Mouse (Mus musculus): Measurements from ENCODE around the gene Fras1.

Fras1 gene

GRCm38 (mm10) chr5:96373567-96373985 is at the start of gene Fras1:
Fras1 (plus strand) TSS chr5:96373955.
- DNase-seq (ENCODE audit: extremely low spot score, low read depth, low spot score) = no peak

GRCm38 (mm10) chr5:96331048-96331737 is 42.6 kb upstream of the Fras1 start:
- no peak for DNase-seq (ENCODE audit: extremely low spot score, low read depth, low spot score)

GRCm38 (mm10) chr5:96331738-96332070 is 42.1 kb upstream of the Fras1 start:
- DNase-seq (ENCODE audit: extremely low spot score, low read depth, low spot score) = no peak

GRCm38 (mm10) chr5:96333963-96334362 is 39.8 kb upstream of the Fras1 start:
- peak; percentile 46 for DNase-seq (ENCODE audit: extremely low spot score, low read depth, low spot score)

- no peak for DNase-seq (ENCODE audit: extremely low spot score, low read depth, low spot score)
These were observed 33.2 kb upstream of the Fras1 start for GRCm38 (mm10) chr5:96340564-96340963.

GRCm38 (mm10) chr5:96344983-96345382 is 28.8 kb upstream of the Fras1 start:
- no peak for DNase-seq (ENCODE audit: extremely low spot score, low read depth, low spot score)

DNA sequence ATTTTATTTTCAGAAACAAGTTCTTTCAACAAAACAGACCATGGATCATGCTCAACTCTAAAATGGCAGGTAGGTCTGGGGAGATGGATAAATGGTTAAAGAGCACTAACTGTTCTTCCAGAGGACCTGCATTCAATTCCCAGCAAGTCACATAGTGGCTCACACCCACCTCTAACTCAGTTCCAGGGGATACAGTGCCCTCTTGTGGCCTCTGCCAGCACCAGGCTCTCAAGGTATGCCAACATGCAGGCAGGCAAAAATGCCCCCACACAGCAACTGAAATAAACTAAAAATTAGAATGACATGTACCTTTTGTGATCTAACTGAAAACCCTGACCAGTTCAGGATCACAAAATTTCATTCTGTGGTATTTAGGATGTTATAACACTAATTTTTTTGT is 21.8 kb upstream of the Fras1 start:
- no peak for DNase-seq (ENCODE audit: extremely low spot score, low read depth, low spot score)

DNA sequence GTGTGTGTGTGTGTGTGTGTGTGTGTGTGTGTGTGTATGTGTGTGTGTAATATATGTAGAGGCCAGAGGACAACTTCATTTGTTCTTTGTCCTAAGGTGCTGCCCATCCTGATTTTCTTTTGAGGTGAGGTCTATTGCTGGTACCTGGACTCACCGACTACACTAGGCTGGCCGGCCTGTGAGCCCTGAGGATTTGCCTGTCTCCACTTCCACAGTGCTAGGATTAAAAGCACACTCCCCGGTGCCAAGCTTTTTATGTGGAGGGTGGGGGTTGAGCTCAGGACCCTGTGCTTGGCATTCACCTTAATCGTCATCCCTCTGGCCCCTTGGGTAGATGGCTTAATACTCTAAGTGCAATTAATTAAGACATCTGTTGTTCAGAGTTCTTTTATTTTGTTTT is 9.8 kb upstream of the Fras1 start:
- no peak for DNase-seq (ENCODE audit: extremely low spot score, low read depth, low spot score)

GRCm38 (mm10) chr5:96365590-96365989 is 8.2 kb upstream of the Fras1 start:
- DNase-seq (ENCODE audit: extremely low spot score, low read depth, low spot score) = no peak

GRCm38 (mm10) chr5:96367260-96367659 is 6.5 kb upstream of the Fras1 start:
- DNase-seq (ENCODE audit: extremely low spot score, low read depth, low spot score) = no peak

DNA sequence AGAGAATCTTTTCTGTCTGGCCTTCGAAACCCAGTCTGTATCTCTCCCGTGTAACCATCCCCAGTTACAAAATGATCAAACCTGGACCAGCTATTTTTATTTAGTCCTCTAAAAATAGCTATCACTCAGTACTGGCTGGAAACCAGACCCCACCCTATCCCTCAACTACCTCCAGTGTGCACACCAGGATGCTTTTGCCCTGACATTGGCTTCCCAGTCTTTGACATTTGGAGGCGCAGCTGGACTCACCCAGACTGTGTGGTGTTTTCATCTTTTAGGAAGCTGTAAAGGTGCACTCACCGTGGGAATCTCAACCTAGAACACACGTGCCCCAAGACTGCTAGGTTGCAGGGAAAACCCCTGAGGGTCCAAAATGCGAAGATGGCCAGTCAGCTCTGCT is 649 bp upstream of the Fras1 start:
- no peak for DNase-seq (ENCODE audit: extremely low spot score, low read depth, low spot score)

DNA sequence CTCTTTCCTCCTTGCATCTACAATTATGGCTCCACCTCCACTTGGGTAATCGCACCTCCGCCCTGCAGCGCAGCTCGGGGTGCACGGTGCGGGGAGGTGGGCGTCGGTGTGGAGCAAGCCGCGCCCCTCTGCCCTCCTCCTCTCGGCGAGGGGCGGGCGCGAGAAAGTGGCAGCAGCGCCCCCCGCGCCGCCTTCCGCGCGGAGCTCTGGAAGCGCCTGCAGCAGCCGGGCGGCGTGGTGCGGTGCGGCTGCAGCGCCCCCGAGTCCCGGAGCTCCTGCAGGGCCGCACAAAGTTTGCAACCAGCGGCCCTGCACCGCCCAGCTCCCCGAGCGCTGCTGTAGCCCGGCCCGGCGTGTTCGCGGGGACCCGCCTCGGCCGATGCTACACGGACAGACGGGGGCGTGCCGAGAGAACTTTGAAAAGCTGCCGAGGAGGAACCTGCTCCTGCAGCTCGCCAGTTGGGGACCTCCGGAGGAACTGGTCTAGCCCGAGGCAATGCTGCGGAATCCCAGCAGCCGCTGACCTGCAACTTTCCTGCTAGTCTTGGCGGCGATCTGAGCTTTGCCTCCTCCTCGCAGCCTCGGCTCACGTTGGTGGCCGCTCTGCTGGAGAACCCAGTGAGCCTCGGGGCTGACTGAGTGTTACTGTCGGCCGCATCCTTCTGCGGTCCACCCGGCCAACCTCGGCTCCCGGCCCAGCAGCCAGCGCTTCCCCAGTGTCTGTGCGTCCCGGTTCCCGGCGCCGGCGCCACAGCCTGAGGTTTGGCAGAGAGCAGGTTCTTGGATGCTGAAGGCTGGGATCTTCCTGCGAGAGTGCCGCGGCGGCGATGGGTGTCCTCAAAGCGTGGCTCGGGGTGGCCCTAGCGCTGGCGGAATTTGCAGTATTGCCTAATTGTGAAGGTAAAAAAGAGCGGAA is 489 bp downstream of the Fras1 start:
- no peak for DNase-seq (ENCODE audit: extremely low spot score, low read depth, low spot score)

DNA sequence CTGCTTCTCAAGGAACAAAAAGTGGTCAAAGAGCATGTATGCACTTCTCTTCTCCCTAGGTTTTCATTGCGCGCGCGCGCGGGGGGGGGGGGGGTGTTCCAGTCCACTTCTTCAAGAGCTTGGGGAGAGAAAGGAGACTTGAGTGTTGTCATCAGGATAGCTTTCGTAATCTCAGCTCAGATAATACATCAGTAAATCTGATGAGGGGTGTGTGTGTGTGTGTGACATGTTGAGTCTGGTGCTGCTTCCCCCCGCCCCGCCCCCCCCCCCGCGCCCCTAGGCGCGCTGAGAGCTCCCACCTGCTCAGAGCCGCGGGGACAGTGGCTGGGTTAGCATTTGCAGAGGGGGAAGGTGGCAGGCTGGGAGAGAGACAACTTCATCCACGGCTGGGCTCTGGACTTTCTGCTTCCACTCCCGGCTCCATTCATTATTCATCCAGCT is 1.7 kb downstream of the Fras1 start:
- DNase-seq (ENCODE audit: extremely low spot score, low read depth, low spot score) = no peak

- no peak for DNase-seq (ENCODE audit: extremely low spot score, low read depth, low spot score)
These were observed 2.5 kb downstream of the Fras1 start for GRCm38 (mm10) chr5:96376216-96376615.

GRCm38 (mm10) chr5:96386138-96386933 is 12.6 kb downstream of the Fras1 start:
- no peak for DNase-seq (ENCODE audit: extremely low spot score, low read depth, low spot score)

DNA sequence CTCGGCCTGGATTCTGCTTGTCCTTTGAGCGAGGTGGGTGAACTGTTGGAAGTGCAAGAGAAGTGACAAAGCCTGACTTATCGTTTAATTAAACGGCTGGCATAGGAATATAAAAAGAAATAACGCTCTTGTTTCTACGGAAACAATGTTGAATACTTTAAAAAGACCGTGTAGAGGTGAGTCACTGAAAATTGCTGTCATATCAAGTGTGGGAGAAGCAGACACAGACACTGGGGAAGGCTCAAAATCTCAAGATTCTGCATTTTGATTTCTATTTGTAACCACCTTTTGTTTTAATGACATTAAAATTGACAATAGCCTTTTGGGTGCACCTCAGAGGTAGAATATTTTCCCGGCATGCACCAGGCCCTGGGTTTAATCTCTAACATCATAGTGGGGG is 14.6 kb downstream of the Fras1 start:
- no peak for DNase-seq (ENCODE audit: extremely low spot score, low read depth, low spot score)

DNA sequence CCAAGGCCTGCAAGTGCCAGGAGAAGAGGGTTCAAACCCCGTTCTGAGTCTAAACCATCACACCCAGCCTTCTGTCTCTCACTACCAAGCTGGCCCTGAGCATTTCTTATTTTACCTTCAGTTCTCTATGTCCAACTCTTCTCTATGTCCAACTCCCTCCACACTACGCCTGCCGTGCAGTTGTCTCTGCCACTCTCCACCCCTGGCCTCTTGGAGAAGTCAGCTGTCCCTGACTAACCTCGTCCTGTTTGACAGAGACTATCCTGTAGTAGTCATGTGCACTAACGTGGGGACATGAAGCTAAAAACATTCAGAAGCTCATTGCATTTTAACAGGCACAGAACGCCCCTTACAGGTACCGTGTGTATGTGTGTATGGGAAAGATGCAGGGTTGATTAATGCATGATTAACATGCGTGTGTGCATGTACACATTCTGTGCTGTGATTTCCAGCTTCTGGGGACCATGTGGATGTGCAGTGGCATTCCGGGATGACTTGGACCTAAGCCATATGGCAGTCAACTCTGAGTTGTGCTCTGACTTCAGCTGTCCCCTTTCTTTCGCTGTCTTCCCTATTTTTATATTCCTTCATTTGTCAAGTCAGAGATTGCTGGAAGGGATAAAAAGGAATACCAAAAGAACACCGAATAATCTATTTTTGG is 16.3 kb downstream of the Fras1 start:
- DNase-seq (ENCODE audit: extremely low spot score, low read depth, low spot score) = no peak

DNA sequence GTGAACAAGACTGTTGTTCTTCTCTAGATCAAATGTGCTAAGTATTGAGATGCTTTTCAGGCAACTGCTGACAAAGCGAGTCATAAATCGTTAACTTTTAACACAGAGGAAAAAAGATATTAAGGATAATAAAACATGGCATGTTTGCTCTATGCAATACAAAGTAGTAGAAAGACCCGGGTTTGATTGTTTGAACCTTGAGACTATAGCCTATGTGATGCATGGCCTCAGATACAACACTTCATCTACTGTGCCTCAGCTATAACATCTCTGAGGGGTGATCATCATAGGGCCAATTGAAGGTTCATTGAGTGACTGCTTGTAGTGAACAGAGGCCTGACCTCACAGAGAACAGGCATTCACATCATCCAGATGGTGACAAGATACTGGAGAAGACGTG is 17.3 kb downstream of the Fras1 start:
- DNase-seq (ENCODE audit: extremely low spot score, low read depth, low spot score) = no peak

DNA sequence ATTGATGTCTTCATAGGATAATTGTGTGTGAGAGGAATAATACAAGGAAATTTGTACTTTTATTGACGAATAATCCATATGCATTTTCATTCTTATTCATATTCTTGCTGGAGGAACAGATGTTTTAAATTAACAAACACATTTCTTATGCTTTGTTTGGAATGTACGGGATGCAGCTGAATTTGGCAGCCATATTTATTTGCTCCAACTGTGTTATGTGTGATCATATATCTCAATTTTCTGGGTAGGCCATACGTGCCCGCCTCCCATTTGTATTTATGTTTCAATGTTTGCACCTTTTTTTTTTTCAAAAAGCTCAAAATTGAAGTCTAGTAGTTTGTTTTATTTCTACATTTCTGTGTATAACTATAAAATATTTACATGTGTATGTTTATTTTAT is 21.2 kb downstream of the Fras1 start:
- no peak for DNase-seq (ENCODE audit: extremely low spot score, low read depth, low spot score)

DNA sequence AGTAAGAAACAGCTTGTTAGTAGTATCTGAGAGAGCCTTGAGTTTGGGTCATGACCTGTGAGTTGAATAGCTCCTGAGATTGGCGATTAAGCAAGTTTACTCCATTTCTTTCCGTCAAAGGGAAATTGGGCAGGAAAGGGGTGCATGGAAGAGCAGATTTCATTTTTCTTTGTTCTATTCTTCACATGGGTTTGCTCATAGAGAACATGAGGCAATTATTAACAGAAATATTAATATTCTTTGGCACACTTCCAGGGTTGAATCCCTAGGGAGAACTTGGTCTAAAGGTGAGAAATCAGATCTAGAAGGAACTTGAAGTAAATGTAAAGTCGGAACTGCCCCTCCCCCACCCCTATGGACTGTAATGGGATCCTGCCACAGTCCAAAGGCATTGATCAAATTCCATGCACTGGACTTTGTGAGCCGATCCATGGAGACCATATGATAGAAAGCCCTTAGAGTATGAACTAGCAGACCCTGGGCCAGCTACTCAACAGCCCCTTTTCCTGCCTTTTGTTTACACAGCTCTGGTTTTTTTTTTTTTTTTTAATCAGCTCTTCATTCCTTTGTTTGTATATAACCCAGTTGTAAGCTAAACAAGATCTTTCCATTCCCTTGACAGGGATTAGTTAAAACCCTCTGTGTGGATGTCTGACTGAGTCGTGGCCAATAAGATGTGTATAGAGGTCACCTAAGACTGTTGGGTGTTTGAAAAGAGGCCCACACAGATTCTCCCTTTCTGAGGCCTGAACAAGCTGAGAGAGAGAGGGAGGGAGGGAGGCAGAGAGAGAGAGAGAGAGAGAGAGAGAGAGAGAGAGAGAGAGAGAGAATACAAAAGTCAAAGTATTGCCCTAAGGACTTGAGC is 22.3 kb downstream of the Fras1 start:
- no peak for DNase-seq (ENCODE audit: extremely low spot score, low read depth, low spot score)
